Mouse (Mus musculus): ENCODE results near the gene Plrg1.

Gene Plrg1
- long read RNA-seq, experiment 1, transcript Plrg1-204 (15 exons, 1,851 nt): major isoform, 43 of 46 reads
- long read RNA-seq, experiment 1, partial matches to known transcripts: 0 of 46 reads
- long read RNA-seq, experiment 1, other reads (novel, unspliced or antisense): 3 of 46 reads
- long read RNA-seq, experiment 2, transcript Plrg1-204 (15 exons, 1,851 nt): major isoform, 53 of 59 reads
- long read RNA-seq, experiment 2, partial matches to known transcripts: 4 of 59 reads
- long read RNA-seq, experiment 2, other reads (novel, unspliced or antisense): 2 of 59 reads

DNA sequence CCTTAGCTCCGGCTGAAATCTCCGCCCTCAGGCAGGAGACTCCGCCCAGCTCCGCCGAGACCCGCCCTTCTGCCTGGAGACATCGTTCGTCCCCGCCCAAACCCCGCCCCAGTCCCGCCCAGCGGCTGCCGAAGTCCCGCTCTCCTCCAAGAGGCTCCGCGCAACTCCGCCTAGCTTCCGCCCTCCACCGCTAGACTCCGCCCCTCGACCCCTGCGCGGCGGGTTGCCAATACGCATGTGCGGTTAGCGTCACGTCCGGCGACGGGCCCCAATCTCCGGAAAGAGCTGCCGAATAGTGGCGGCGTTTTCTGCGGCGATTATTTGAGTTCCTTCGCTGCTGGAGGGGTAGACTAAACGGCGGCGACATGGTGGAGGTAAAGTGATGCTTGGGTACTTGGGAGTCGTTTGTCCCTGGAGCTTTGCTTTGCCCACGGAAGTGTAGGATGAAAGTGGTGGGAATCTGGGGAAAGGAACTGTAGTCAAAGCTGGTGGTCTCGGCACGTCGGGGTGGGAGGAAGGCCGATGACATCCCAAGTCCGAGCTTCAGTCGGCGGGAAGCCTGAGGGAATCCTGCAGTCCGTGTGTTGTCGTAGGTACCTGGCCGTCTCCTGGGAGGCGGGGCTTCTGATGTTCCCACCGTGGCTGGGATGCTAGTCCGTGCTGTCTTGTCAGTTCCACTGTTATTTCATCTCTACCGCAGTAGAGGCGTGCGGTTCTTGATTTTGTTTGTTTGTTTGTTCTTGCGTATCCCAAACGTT is at the start of gene Plrg1:
TSS of gene Plrg1 (plus strand) at position 242 of the 758 bp plus-strand sequence.
- intact Hi-C loops (cut with DNase I): loop anchor here (2.0 to 10.0 kb wide), 2 partner anchors 57 to 691 kb away; no protein-coding TSS in a partner anchor

- intact Hi-C loops (cut with DNase I): no loop called here
These were observed 47.8 kb upstream of the Plrg1 start, which contains the start of gene Fgg for GRCm38 (mm10) chr3:83007557-83007956. Gene Fgg, plus strand, starts transcription at chr3:83007724.

GRCm38 (mm10) chr3:83010291-83010690 is 45.0 kb upstream of the Plrg1 start:
- intact Hi-C loops (cut with DNase I): no loop called here

DNA sequence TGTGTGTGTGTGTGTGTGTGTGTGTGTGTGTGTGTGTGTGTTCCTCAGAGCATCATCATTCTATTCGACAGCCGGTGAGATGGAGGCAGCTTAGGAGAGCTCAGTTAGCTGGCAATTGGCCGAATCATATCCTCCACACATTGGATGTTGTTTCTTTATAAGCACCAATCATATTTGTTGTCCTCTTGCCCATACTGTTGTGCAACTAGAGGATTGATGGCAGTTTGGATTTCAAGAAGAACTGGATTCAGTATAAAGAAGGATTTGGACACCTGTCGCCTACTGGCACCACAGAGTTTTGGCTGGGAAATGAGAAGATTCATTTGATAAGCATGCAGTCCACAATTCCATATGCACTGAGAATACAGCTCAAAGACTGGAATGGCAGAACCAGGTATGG is 44.2 kb upstream of the Plrg1 start:
- intact Hi-C loops (cut with DNase I): no loop called here

DNA sequence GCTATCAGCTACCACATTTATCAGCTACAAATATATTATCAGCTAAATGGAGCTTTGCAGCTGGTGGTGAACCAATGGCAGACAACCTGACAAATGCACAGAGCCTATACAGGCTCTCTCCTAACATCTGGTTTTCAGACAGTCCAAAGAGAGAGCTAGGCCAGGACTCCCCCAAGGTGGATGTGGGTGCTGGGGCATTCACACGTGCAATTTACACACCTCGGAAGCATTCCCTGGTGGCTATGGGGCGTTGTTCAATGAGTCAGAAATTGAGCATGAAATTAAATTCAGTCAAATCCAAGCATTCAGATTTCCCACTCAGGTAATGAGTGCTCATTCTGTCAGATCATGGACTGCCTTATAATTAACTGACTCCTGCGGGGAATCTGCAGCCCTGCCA is 43.8 kb upstream of the Plrg1 start:
- intact Hi-C loops (cut with DNase I): no loop called here

GRCm38 (mm10) chr3:83012636-83013035 is 42.7 kb upstream of the Plrg1 start:
- intact Hi-C loops (cut with DNase I): no loop called here

- intact Hi-C loops (cut with DNase I): no loop called here
These were observed 41.4 kb upstream of the Plrg1 start for GRCm38 (mm10) chr3:83013951-83014350.

GRCm38 (mm10) chr3:83016236-83016635 is 39.1 kb upstream of the Plrg1 start:
- intact Hi-C loops (cut with DNase I): no loop called here

DNA sequence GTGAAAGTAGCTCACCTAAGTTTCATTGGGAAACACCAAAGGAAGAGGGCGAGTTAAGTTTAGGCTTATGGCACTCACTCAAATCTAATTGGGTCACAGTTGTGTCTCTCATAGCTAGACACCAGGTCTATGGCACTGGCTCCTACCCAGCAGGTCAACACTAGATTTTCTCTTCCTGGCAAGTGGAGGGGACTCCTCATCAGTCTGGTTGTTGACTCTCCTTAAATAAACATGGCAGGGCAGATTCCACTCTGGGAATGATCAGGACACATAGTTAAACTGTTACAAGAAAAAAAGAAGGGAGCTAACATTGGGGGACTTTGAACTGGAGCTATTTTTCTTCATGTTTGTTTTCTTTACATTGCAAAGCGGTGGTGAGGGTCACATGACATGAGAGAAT is 34.9 kb upstream of the Plrg1 start:
- intact Hi-C loops (cut with DNase I): no loop called here

GRCm38 (mm10) chr3:83021176-83021575 is 34.1 kb upstream of the Plrg1 start:
- intact Hi-C loops (cut with DNase I): no loop called here

- intact Hi-C loops (cut with DNase I): no loop called here
These were observed 30.3 kb upstream of the Plrg1 start for GRCm38 (mm10) chr3:83025036-83025435.

DNA sequence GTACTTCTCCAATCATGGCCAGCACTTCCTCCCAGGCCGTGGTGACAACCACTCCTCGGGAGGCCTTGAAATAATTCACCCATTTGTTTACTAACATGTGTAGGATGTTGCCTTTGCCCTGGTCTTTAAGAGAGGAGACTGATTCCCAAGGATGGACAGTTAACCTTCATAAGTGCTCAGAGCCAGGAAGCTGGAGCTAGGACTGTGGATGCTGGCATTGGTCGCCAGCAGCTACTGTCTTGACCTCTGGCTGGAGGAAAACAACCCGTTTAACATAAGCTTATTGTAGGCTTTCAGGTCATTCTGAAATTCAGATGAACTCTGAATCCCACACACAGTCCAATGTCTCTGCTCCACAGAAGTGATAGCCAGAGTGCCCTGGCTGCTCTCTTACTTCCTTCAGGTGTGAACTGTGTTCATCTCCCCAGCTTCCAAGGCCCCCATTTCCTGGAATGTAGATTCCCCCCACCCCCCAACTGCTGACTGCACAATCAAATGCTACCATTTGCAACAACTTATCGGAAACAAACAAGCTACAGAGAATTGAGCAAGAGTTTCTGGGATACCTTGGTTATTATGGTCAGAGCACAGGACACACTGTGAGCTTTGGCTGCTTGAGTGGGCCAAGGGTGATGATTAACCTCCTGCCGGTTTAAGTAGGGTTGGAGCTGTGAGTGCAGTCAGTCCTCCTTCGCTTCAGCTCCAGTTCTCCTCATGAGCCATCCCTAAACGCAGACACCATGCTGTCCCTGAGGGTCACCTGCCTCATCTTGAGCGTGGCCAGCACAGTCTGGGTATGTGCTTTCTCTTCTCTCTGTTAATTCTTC is 29.6 kb upstream of the Plrg1 start, which contains the start of gene Fga:
TSS of gene Fga (plus strand) at position 602 of the 827 bp plus-strand sequence.
- intact Hi-C loops (cut with DNase I): no loop called here

GRCm38 (mm10) chr3:83027546-83028251 is 27.6 kb upstream of the Plrg1 start:
- intact Hi-C loops (cut with DNase I): no loop called here

- intact Hi-C loops (cut with DNase I): no loop called here
These were observed 25.0 kb upstream of the Plrg1 start for GRCm38 (mm10) chr3:83030331-83030730.

- intact Hi-C loops (cut with DNase I): no loop called here
These were observed 22.5 kb upstream of the Plrg1 start for GRCm38 (mm10) chr3:83032746-83033308.

DNA sequence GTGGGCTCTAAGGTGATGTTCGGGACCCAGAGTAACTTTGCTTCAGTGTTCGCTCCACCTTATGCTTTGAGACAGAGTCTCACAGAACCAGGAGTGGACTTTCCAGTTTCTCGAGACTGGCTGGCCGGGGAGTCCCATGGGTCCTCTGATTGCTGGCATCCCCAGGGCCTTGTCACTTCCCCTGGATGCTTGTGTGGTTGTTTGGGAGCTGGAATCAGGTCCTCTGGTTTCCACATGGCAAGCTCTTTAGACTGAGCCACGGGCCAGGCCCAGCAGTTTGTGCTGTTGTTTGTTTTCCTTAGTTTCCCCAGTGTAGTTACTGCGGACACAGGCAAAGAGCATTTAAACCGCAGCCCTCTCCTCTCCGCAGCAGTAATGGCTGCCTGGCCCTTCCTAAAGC is 21.5 kb upstream of the Plrg1 start:
- intact Hi-C loops (cut with DNase I): no loop called here

GRCm38 (mm10) chr3:83038865-83039264 is 16.5 kb upstream of the Plrg1 start:
- intact Hi-C loops (cut with DNase I): no loop called here

GRCm38 (mm10) chr3:83039666-83040065 is 15.7 kb upstream of the Plrg1 start:
- intact Hi-C loops (cut with DNase I): no loop called here

DNA sequence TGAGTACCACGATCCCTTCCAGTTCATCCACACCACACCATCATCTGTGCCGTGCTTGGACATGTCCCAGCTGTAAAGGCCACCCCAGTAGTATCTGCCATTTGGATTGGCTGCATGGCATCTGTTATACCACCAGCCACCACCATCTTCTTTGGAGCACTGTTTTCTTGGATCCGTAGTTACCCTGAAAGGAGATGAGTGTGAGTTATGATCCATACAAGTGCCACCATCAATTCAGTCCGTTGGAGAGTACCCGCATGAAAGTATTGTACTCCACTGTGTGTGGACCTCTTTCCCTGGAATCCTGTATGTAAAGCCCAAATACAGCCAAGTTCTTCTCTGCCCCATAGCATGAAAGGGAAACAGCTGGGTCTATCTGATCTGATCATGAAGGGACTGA is 12.9 kb upstream of the Plrg1 start:
- intact Hi-C loops (cut with DNase I): no loop called here

DNA sequence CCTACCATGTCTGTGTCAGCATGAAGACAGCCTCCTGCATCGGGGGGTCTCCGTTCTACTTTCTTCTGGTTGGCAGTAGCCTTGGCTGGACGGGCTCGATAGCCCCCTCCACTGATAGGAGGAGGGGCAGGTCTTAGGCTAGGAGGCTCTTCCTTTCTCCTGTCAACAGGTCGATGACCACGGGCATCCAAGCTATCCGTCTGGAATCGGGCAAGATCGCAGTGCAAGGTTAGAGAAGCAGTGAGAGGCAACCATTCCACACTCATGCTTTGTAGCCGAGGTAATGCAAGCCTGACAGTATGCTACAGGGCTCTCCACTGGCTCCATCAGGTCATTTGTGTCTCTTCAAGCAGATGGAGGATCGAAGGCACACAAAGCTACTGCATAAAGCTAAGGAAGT is 8.7 kb upstream of the Plrg1 start:
- intact Hi-C loops (cut with DNase I): no loop called here

DNA sequence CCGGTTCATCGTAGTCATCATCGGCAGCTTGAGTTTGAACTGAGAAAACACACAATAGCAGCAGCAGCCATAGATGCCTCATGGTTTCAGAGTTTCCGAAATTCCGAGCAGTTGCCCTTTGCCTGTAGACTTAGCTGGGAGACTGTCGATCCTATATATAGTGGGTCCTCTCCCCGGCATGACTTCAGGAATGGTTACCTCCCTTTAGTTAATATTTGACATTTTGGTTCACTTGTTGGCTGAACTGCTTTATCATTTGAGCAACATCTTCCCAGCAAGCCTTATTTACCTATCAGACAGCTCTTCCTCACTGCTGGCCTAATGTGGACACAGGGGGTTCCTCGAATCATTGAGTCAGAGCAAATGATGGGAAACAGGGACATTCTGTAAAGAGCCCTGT is 5.6 kb upstream of the Plrg1 start, which contains the start of gene Fgb:
TSS of gene Fgb (minus strand) at position 184 of the 400 bp plus-strand sequence.
- intact Hi-C loops (cut with DNase I): loop anchor here (5.0 to 10.0 kb wide), 2 partner anchors 172 to 685 kb away; partner anchors contain the start of gene Rbm46

All from adrenal gland (tissue).